Mouse (Mus musculus): ENCODE measurements around the gene Foxred2. TPM values are rescaled to one million over a fixed set of nuclear protein-coding genes. Genes with fewer than 3 reads are reported as not detected.

Gene Foxred2
- total and polyA plus RNA-seq, 3 experiments, result 9.9 to 12.2 TPM; not detected in 1

DNA sequence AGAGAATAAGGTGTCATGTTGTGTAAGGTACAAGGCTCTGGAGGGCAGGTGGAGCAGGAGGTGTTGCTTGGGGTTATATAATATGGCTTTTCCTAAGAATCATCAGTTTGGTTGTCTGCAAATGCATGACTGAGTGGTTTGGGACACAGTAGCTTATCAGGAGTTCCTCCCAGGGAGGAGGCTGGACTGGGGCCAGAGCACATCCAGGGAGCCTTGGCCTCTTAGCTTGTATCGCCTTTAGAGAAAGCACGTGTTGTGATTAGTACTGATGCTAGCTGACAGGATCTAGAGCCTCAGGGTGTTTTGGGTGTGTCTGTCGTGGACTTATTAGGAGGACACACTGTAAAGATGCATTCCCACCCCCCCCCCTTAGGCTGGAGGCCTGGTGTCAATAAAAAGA is 21.1 kb upstream of the Foxred2 start (continued):
- TF ChIP-seq TCF12 (IDR thresholded peaks at IDR 0.05; ENCODE audit: low read depth, low read length) (no peak), ETS1 (IDR thresholded peaks at IDR 0.05; ENCODE audit: low read depth, low read length) (0 out of 2 replicates have a peak, but pooled peaks have one; percentile 20), POLR2AphosphoS2 (IDR thresholded peaks at IDR 0.05; ENCODE audit: low read length) (no peak), NELFE (IDR thresholded peaks at IDR 0.05; ENCODE audit: low read depth, low read length) (no peak), CHD1 (IDR thresholded peaks at IDR 0.05; ENCODE audit: low read depth, low read length) (no peak), BHLHE40 (IDR thresholded peaks at IDR 0.05; ENCODE audit: borderline replicate concordance, low read depth, low read length) (peak; percentile 16; the same call in 1 of the 2 replicates)

DNA sequence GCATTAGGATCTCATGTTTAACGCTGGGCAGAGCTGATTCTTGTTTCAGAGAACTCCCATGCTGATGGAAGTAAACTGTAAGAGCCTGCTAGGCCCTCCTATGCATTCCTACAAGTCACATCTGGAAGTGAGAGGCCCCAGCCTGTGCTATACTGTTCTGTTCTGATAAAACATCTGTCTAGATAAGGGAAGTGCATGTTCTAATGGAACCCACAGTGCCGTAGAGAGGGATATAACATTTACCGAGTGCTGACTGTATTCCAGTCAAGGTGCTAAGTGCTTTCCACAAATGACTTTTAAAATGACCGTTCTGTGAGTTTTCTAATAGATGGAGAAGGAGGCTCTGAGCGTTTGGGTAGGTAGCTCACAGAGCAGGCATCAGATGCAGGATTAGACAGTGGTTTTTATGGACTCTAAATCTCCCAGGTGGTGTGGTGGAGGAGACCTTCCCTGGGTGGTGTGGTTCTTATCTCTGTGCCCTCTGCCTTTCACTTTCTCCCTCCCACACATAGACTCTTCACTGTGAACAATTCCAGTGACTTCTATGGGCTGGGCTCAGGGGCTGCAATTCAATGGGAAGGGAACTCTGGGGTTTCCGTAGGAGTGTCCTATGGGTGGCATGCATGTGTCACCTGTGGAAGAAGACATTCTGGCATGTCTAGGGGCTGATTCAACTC is 17.8 kb upstream of the Foxred2 start:
- DNase-seq (ENCODE audit: low read depth, low spot score), result peak; percentile 64

DNA sequence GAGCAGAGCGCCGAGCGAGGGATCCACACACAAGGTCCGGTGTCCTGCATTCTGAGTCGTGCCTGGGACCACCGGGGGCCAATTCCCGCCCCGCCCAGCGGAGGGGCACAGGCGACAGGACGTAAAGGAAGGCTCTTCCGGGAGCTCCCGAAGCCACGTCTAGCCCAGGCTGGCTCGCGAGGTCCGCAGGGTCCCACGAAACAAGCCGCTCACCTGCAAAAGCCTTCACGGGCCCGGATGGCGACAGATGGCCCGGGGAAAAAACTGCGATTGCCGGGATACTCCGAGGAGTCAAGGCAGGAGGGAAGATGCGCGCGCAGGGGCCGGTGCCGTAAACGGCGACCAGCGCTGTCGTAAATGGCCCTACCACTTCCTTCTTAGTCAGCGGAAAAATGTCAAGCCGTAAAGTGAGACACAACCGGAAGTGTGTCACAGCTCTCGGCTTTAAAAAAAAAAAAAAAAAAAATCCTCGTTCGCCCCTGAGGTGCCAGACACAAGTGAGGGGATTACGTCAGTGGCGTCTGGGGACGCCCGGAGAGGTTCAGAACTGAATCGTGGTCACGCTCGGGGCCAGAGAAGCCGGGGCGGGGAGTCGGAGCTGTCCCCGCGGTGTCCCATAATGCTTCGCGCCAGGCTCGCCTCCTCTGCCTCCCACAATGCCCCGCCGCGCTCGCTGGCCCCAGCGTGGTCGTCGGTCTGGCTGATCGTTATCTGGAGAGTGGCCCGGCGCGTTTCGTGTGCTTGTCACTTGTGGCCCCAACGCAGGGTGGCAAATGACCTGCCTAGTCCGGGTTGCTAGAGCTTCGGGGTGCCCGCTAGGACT is 14.2 kb upstream of the Foxred2 start, which contains the start of gene Eif3d:
Gene Eif3d (minus strand): TSS at position 344 of the 823 bp plus-strand sequence.
- H3K4me1 ChIP-seq (ENCODE audit: control insufficient read depth in 1 of 2, insufficient read depth in 2 of 2, low read length in 2 of 2), result peaks cover 5 to 39% of the 10 kb centered on the region in 2 experiments
- TF ChIP-seq USF1 (IDR thresholded peaks at IDR 0.05; ENCODE audit: low read depth, low read length), result 0 out of 2 replicates have a peak, but pooled peaks have one; percentile 4
- peak; percentile 68 for TF ChIP-seq MXI1 (IDR thresholded peaks at IDR 0.05; ENCODE audit: low read depth, low read length)
- no peak for TF ChIP-seq ZC3H11A (IDR thresholded peaks at IDR 0.05; ENCODE audit: low read depth, low read length)
- peak; percentile 70 for TF ChIP-seq ZMIZ1 (IDR thresholded peaks at IDR 0.05; ENCODE audit: low read depth, low read length)
- peak; percentile 77 for TF ChIP-seq TBP (IDR thresholded peaks at IDR 0.05; ENCODE audit: low read depth, low read length)
- TF ChIP-seq POLR2AphosphoS5 (IDR thresholded peaks at IDR 0.05; ENCODE audit: borderline replicate concordance, low read depth, low read length), result no peak
- TF ChIP-seq CTCF (IDR thresholded peaks at IDR 0.05 in 2 of 3, conservative IDR thresholded peaks at IDR 0.05 in 1 of 3; ENCODE audit: control insufficient read depth in 1 of 3, insufficient read depth in 1 of 3, low read depth in 2 of 3, low read length in 3 of 3, poor library complexity in 1 of 3, severe bottlenecking in 1 of 3), result no peak
- TF ChIP-seq MYB (IDR thresholded peaks at IDR 0.05; ENCODE audit: low read depth, low read length), result no peak
- peak; percentile 78 for TF ChIP-seq TCF12 (IDR thresholded peaks at IDR 0.05; ENCODE audit: low read depth, low read length)
- TF ChIP-seq ELF1 (IDR thresholded peaks at IDR 0.05; ENCODE audit: low read depth, low read length), result peak; percentile 96
- TF ChIP-seq USF2 (IDR thresholded peaks at IDR 0.05; ENCODE audit: borderline replicate concordance in 1 of 2, insufficient read depth in 1 of 2, low read depth in 1 of 2, low read length in 2 of 2), result no peak
- TF ChIP-seq POLR2A (IDR thresholded peaks at IDR 0.05; ENCODE audit: control insufficient read depth in 1 of 2, insufficient read depth in 1 of 2, low read depth in 1 of 2, low read length in 2 of 2, poor library complexity in 1 of 2), result peak; percentile 72 to 84
- TF ChIP-seq E2F4 (IDR thresholded peaks at IDR 0.05; ENCODE audit: borderline replicate concordance, low read depth, low read length), result peak; percentile 74; the same call in 1 of the 2 replicates
- peak; percentile 92 for TF ChIP-seq KAT2A (conservative IDR thresholded peaks at IDR 0.05; ENCODE audit: low read depth, low read length)
- TF ChIP-seq GATA1 (IDR thresholded peaks at IDR 0.05; ENCODE audit: low read depth, low read length), result peak; percentile 74

More for the DNA sequence above, 17.8 kb upstream of the Foxred2 start:
- H3K9me3 ChIP-seq (replicated peaks; ENCODE audit: insufficient read depth, low read length), result no peaks in the 10 kb centered on the region
- H3K9ac ChIP-seq (ENCODE audit: control insufficient read depth, low read depth, low read length, poor library complexity, severe bottlenecking), result peak overlapping the region; percentile 29
- H3K4me3 ChIP-seq (ENCODE audit: control insufficient read depth in 1 of 2, insufficient read depth in 1 of 2, low read depth in 2 of 2, low read length in 2 of 2), result no peak overlapping the region; a peak in 1 of 4 replicates
- H3K36me3 ChIP-seq (ENCODE audit: control insufficient read depth in 1 of 2, insufficient read depth in 2 of 2, low read length in 2 of 2), result peaks cover 0 to 24% of the 10 kb centered on the region in 2 experiments; a peak in 2 of 4 replicates
- no peaks in the 10 kb centered on the region for H3K27me3 ChIP-seq (ENCODE audit: control insufficient read depth in 1 of 2, insufficient read depth in 2 of 2, low read length in 2 of 2)
- peak overlapping the region; percentile 62 for H3K27ac ChIP-seq (ENCODE audit: control insufficient read depth, low read depth, low read length)
- peaks cover 5 to 35% of the 10 kb centered on the region in 2 experiments for H3K4me1 ChIP-seq (ENCODE audit: control insufficient read depth in 1 of 2, insufficient read depth in 2 of 2, low read length in 2 of 2)
- TF ChIP-seq HCFC1 (IDR thresholded peaks at IDR 0.05; ENCODE audit: low read depth, low read length) (peak; percentile 30; the same call in 1 of the 2 replicates), TBP (IDR thresholded peaks at IDR 0.05; ENCODE audit: low read depth, low read length) (0 out of 2 replicates have a peak, but pooled peaks have one; percentile 17), POLR2A (IDR thresholded peaks at IDR 0.05; ENCODE audit: control insufficient read depth in 1 of 2, insufficient read depth in 1 of 2, low read depth in 1 of 2, low read length in 2 of 2, poor library complexity in 1 of 2) (no peak), ZMIZ1 (IDR thresholded peaks at IDR 0.05; ENCODE audit: low read depth, low read length) (no peak), ELF1 (IDR thresholded peaks at IDR 0.05; ENCODE audit: low read depth, low read length) (no peak), SIN3A (IDR thresholded peaks at IDR 0.05; ENCODE audit: low read length) (peak; percentile 45), UBTF (IDR thresholded peaks at IDR 0.05; ENCODE audit: borderline replicate concordance, insufficient read depth, low read depth, low read length) (no peak), EP300 (IDR thresholded peaks at IDR 0.05; ENCODE audit: low read depth in 1 of 2, low read length in 2 of 2) (peak; percentile 70 to 73; a peak in 3 of 4 replicates), MYB (IDR thresholded peaks at IDR 0.05; ENCODE audit: low read depth, low read length) (no peak), TAL1 (IDR thresholded peaks at IDR 0.05; ENCODE audit: low read length) (peak; percentile 54), GATA1 (IDR thresholded peaks at IDR 0.05; ENCODE audit: low read depth, low read length) (peak; percentile 83), ETS1 (IDR thresholded peaks at IDR 0.05; ENCODE audit: low read depth, low read length) (peak; percentile 66), MYC (IDR thresholded peaks at IDR 0.05; ENCODE audit: low read depth, low read length) (peak; percentile 31; the same call in 1 of the 2 replicates), TCF12 (IDR thresholded peaks at IDR 0.05; ENCODE audit: low read depth, low read length) (peak; percentile 79), E2F4 (IDR thresholded peaks at IDR 0.05; ENCODE audit: borderline replicate concordance, low read depth, low read length) (no peak), MXI1 (IDR thresholded peaks at IDR 0.05; ENCODE audit: low read depth, low read length) (0 out of 2 replicates have a peak, but pooled peaks have one; percentile 17)
- peaks cover 18% of the 10 kb centered on the region for H3K79me2 ChIP-seq (ENCODE audit: control insufficient read depth, insufficient read depth, low read length, poor library complexity)

More for the DNA sequence above, 14.2 kb upstream of the Foxred2 start, which contains the start of gene Eif3d:
- Histone ChIP-seq H3K27me3 (ENCODE audit: control insufficient read depth in 1 of 2, insufficient read depth in 2 of 2, low read length in 2 of 2) (no peaks in the 10 kb centered on the region), H3K9ac (ENCODE audit: control insufficient read depth, low read depth, low read length, poor library complexity, severe bottlenecking) (peak within 1 kb of the TSS; percentile 98), H3K9me3 (replicated peaks; ENCODE audit: insufficient read depth, low read length) (no peaks in the 10 kb centered on the region), H3K79me2 (ENCODE audit: control insufficient read depth, insufficient read depth, low read length, poor library complexity) (peaks cover 32% of the 10 kb centered on the region), H3K27ac (ENCODE audit: control insufficient read depth, low read depth, low read length) (peak within 1 kb of the TSS; percentile 99), H3K4me3 (ENCODE audit: control insufficient read depth in 1 of 2, insufficient read depth in 1 of 2, low read depth in 2 of 2, low read length in 2 of 2) (peak within 1 kb of the TSS; percentile 81 to 88), H3K36me3 (ENCODE audit: control insufficient read depth in 1 of 2, insufficient read depth in 2 of 2, low read length in 2 of 2) (peaks cover 14 to 38% of the 10 kb centered on the region in 2 experiments)
- peak; percentile 96 for DNase-seq (ENCODE audit: low read depth, low spot score)
